Mouse (Mus musculus): ENCODE measurements around the gene Jade2.
A peak's percentile ranks its signal among the peaks of the same experiment; 100 is the strongest.
"Not testable (repeated sequence)": the region's sequence is repeated elsewhere in the genome, so short reads cannot be mapped to it uniquely, and the experiment has no call there.

Jade2 gene

GRCm38 (mm10) chr11:51789735-51790134 lies 67.7 kb downstream of the Jade2 start:
- DNase-seq (ENCODE audit: low spot score): not testable (repeated sequence)

GRCm38 (mm10) chr11:51785926-51786325 lies 71.5 kb downstream of the Jade2 start:
- DNase-seq (ENCODE audit: low spot score): peak; percentile 45

DNA sequence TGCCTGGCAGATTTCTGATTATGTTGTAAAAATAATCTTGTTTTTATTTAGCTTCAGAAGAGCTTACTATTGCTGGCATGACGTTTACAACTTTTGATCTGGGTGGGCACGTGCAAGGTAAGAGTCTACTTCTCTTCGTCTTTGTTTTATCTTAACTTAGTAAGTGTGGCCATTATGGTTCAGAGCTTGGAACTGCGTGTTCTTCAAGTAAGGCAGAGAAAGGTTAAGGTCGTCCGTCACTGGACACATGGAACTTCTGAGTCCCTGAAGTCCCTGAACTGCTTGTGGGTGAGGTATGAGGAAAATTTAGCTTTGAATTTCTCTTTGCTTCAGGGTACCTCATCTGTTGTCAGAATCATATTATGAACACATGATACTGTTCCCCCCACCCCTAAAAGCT lies 74.7 kb downstream of the Jade2 start:
- DNase-seq (ENCODE audit: low spot score): no peak

DNA sequence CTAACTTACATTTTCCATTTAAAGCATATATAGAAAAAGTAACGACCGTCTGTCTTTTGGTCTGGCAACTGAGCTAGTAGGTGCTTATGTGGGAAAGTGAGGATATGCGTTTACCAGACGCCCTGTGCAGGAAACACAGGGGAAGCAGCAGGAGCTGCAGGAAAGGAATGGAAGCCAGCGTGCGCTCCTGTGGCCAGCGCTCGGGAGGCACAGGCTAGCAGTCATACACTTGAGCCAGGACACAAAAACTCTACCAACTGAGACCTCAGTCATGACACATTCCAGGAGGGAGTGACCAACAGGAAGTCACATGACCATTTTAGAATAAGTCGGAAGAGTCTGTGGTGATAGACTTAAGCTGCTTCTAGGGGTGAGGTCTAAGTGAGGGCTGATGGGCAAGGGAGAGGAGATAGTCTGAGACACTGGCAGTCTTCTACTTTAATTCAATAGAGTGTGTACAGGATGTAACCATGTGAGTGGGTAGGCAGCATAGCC lies 76.6 kb downstream of the Jade2 start:
- DNase-seq (ENCODE audit: low spot score): no peak

DNA sequence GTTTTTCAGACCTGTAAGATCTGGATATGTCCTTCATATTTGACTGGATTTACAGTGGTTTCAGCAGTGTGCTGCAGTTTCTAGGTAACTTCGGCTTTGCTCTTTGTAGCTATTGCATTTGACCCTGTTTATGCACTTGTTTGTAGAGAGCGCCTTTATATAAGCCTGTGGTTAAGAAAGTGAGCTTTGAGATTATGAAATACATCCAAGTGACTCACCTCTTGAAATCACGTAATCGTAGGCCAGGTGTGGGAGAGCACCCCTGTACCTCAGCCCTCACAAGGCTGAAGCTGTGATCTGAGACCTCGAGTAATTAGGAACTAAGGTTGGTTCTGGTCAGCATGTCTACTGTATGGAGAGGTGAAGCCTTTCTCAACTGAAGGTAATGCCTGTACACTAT lies 80.0 kb downstream of the Jade2 start:
- DNase-seq (ENCODE audit: low spot score): no peak

- DNase-seq (ENCODE audit: low spot score): no peak
Observed at GRCm38 (mm10) chr11:51775507-51775906, 81.9 kb downstream of the Jade2 start.

- no peak for DNase-seq (ENCODE audit: low spot score)
Observed at GRCm38 (mm10) chr11:51768296-51768695, 89.2 kb downstream of the Jade2 start.

- no peak for DNase-seq (ENCODE audit: low spot score)
Observed at GRCm38 (mm10) chr11:51767579-51768220, 89.8 kb downstream of the Jade2 start.

- no peak for DNase-seq (ENCODE audit: low spot score)
Observed at GRCm38 (mm10) chr11:51764816-51765215, 92.6 kb downstream of the Jade2 start.

DNA sequence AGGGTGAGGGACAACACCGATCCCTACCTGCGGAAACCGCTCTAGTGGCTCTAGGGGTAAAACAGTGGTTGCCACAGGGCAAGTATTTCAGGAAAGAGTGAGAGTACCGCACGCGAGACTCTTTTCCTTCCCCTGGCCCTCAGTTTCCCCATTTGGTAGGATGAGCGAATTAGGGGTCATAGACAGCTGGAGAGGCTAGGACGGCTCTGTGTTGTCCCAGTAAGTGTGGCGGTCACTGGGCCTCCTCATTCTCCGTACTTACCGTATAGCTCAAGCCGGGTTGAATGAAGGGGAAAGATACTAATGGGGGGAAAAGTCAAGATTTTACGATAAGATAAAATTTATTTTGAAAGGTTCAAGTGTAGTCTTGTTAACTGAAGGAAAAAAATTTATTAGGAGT lies 93.5 kb downstream of the Jade2 start:
- no peak for DNase-seq (ENCODE audit: low spot score)
